Mouse (Mus musculus) intestine, embryonic 16.5 days (tissue): ENCODE measurements around the gene Ubr1. TPM values are rescaled to one million over a fixed set of nuclear protein-coding genes. Genes with fewer than 3 reads are reported as not detected.
A peak's percentile ranks its signal among the peaks of the same experiment; 100 is the strongest.
"Not testable (repeated sequence)": the region's sequence is repeated elsewhere in the genome, so short reads cannot be mapped to it uniquely, and the experiment has no call there.

ENCODE experiments used
- ATAC-seq: fragments of 200-750 bp; cut with Nextera tagmentation; 2 replicates; pipeline ENCODE4 v1.8.0; 2017; ENCODE audit warnings: moderate TSS enrichment, moderate library complexity
- H3K27ac ChIP-seq: fragments of 300-500 bp; sonication (generic); 2 replicates; pipeline ENCODE4 v1.5.1; 2014; ENCODE audit warnings: mild to moderate bottlenecking, low read length
- H3K27me3 ChIP-seq: fragments of 300-500 bp; sonication (generic); replicated peaks from 2 replicates; pipeline ENCODE4 v1.6.1; 2014; ENCODE audit warnings: low read length, control low read depth, mixed read lengths; ENCODE audit not compliant: control insufficient read depth, insufficient read depth
- H3K36me3 ChIP-seq: fragments of 300-500 bp; sonication (generic); 2 replicates; pipeline ENCODE4 v1.6.1; 2014; ENCODE audit warnings: low read length, control low read depth; ENCODE audit not compliant: control insufficient read depth, insufficient read depth
- H3K4me1 ChIP-seq: fragments of 300-500 bp; sonication (generic); 2 replicates; pipeline ENCODE4 v1.6.1; 2014; ENCODE audit warnings: low read length, control low read depth, mixed read lengths; ENCODE audit not compliant: control insufficient read depth, insufficient read depth
- H3K4me2 ChIP-seq: fragments of 300-500 bp; sonication (generic); 2 replicates; pipeline ENCODE4 v1.6.1; 2014; ENCODE audit warnings: low read depth, low read length, control low read depth
- H3K4me3 ChIP-seq: fragments of 300-500 bp; sonication (generic); 2 replicates; pipeline ENCODE4 v1.5.1; 2014; ENCODE audit warnings: mild to moderate bottlenecking, low read length
- H3K9ac ChIP-seq: fragments of 300-500 bp; sonication (generic); 2 replicates; pipeline ENCODE4 v1.6.1; 2014; ENCODE audit warnings: low read depth, low read length
- H3K9me3 ChIP-seq: fragments of 300-500 bp; sonication (generic); 2 replicates; pipeline ENCODE4 v1.6.1; 2016; ENCODE audit warnings: low read length, control low read depth; ENCODE audit not compliant: control insufficient read depth
- WGBS: fragments of 180-500 bp; shearing (Covaris S2); extraction: QIAGEN DNeasy Blood & Tissue Kit; methylation state at CpG from one replicate; pipeline ENCODE4 v1.1.7; 2014; 5-methylcytosine and 5-hydroxymethylcytosine counted together
- polyA plus RNA-seq: library from polyadenylated mRNA; unstranded; fragments of >200 nt; fragmentation: Nextera tagmentation; extraction: Ambion mirVana; gene quantifications from 2 replicates; pipeline ENCODE4 v1.2.1, GENCODE M21; 2015

Gene Ubr1
- polyA plus RNA-seq, 1 experiment from 2014 or later, result 16.2 TPM

DNA sequence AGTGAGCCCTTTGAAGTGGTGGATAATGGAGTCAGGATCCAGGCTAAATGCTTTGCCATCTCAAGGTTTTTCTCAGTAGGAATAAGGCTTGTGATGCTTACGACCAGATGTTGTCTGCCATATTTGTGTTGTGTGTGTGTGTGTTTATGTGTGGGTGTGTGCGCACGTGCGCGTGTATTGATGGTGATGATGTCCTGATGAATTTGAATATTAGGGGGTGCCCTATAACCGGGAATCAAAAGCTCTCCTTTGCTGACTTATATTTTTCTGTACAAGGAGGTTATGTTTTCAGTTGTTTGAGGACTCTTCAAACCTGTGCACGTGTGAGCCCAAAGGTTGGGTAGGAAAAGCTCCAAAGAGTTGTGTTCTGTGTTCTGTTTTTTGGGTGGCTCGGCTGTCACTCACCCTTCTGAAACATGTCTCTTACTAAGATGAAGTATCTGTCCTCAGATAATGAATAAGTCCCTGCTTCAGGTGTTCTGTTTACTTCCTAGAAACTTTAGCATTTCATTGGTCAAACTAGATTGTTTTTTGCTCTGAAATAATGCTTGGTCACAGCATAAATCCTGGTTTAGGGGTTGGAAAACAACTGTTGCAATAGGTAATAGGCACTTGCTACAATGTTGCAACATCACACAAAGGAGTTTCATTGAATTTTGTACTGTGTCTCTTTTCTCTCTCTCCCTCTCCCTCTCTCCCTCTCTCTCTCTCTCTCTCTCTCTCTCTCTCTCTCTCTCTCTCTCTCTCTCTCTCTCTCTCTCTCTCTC lies 7.6 kb upstream of the Ubr1 start:
- no peaks in the 10 kb centered on the region for H3K9me3 ChIP-seq
- 78% methylated on average over 8 of the region's 8 CpGs for WGBS
- H3K4me1 ChIP-seq, result peaks cover under 1% of the 10 kb centered on the region; the same call in 1 of the 2 replicates
- peak overlapping the region; percentile 74 for H3K4me2 ChIP-seq
- H3K36me3 ChIP-seq, result no peaks in the 10 kb centered on the region
- peak overlapping the region; percentile 87 for H3K9ac ChIP-seq
- no peak for ATAC-seq
- H3K27me3 ChIP-seq, result no peaks in the 10 kb centered on the region
- H3K4me3 ChIP-seq, result peak overlapping the region; percentile 66
- no peak overlapping the region; the same call in 1 of the 2 replicates for H3K27ac ChIP-seq

DNA sequence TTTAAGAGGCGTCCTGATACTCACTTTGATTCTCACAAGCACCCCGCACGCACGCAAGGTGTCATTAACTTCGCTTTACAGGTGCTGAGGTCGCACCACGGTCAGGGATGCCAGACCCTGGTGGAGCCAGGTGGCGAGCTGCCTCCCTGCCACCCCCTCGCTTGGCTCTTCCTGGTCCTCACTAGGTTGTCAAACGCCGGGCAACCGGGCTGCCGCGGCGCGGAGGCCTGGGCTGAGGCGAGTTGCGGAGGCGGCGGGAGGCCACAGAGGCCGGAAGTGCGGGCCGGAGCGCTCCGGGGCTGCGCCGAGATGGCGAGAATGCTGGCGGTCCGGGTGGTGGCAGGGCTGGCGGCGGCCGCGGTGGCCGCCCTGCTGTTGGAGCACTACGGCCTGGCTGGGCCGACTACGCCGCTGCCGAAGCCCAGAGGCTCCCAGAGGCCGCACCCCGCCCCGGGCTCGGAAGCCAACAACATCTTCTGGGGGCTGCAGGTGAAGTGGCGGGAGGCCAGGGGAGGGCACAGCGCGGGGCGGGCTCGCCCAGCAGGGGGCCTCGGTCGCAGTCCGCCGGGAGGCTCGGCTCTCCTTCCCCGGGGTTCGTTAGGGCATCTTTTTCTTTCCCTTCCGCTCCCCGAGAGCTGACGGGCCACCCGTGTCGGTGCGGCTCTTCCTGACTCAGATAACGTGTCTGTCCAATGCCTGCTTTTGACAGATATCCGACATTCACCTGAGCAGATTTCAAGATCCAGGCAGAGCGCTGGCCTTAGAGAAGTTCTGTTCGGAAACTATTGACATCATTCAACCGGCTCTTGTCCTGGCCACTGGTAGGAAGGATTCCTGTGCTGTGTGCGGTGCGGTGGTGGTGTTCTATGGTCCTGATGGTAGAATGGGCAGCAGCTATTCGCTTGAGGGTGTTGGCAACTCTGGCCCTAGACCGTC lies 6.7 kb upstream of the Ubr1 start, which contains the start of gene Tmem62:
Gene Tmem62, plus strand, starts transcription at position 28 of the 936 bp plus-strand sequence.
- H3K36me3 ChIP-seq, result no peaks in the 10 kb centered on the region
- H3K9ac ChIP-seq, result peak within 1 kb of the TSS; percentile 87
- ATAC-seq, result peak; percentile 92
- no peaks in the 10 kb centered on the region for H3K9me3 ChIP-seq
- peak within 1 kb of the TSS; percentile 74 for H3K27ac ChIP-seq
- WGBS, result 2% methylated on average over 63 of the region's 71 CpGs
- peaks cover 3% of the 10 kb centered on the region; the same call in 1 of the 2 replicates for H3K4me1 ChIP-seq
- 0 out of 2 replicates have a peak, but pooled peaks cover 2% of the 10 kb centered on the region for H3K27me3 ChIP-seq
- peak within 1 kb of the TSS; percentile 66 for H3K4me3 ChIP-seq
- H3K4me2 ChIP-seq, result peak within 1 kb of the TSS; percentile 74

DNA sequence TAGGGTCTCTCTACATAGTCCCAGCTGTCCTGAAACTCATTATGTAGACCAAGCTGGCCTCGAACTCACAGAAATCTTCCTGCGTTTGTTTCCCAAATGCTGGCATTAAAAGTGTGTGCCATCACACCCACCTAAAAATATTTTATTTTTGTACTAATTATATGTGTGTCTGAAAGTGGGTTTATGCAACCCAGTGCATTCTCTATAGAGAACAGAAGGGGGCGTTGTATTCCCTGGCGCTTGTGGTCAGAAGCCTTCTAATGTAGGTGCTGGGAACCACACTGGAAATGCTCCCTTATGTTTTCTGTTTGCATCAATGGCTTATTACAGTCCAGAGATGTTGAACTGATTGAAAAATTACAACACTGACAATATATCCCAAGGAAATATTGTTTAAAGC lies 5.8 kb upstream of the Ubr1 start:
- Histone ChIP-seq H3K27me3 (0 out of 2 replicates have a peak, but pooled peaks cover 2% of the 10 kb centered on the region), H3K36me3 (no peaks in the 10 kb centered on the region), H3K4me3 (no peak overlapping the region), H3K4me1 (peaks cover 3% of the 10 kb centered on the region; the same call in 1 of the 2 replicates), H3K27ac (no peak overlapping the region), H3K9me3 (no peaks in the 10 kb centered on the region), H3K9ac (no peak overlapping the region), H3K4me2 (0 out of 2 replicates have a peak overlapping the region, but pooled peaks have one; percentile 74)
- no peak for ATAC-seq
- 52% methylated on average over 4 of the region's 4 CpGs for WGBS

DNA sequence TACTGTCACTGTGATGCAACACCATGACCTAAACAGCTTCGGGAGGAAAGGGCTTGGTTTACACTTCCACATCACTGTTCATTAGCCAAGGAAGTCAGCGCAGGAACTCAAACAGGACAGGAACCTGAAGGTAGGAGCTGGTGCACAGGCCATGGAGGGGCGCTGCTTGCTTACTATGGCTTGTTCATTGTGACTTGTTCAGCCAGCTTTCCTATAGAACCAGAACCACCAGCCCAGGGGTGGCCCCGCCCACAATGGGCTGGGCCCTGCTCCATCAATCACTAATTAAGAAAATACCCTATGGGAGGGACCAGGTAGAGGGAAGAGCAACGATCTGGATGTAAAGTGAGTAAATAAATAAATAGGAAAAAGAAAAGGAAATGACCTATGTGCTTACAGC lies 2.4 kb upstream of the Ubr1 start:
- 19% methylated on average over 5 of the region's 5 CpGs for WGBS
- 0 out of 2 replicates have a peak overlapping the region, but pooled peaks have one; percentile 16 for H3K4me2 ChIP-seq
- ATAC-seq, result no peak

DNA sequence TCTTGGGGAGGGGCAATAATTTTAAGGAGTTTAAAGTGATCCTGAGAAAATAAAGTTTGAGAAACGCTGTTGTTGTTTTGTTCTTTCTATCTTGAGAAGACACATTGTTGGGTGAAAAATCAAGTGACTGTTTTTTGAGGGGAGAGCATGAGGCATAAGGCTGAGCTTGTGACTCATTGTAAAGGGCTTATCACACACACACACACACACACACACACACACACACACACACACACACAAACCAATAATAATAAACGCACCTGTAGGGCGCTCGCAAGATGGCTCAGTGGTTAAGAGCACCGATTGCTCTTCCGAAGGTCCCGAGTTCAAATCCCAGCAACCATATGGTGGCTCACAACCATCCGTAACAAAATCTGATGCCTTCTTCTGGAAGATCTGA lies 1.7 kb upstream of the Ubr1 start:
- not testable (repeated sequence) for H3K27me3 ChIP-seq, H3K9me3 ChIP-seq, H3K36me3 ChIP-seq, H3K4me2 ChIP-seq, H3K9ac ChIP-seq, H3K4me3 ChIP-seq, ATAC-seq, H3K27ac ChIP-seq, H3K4me1 ChIP-seq
- WGBS, result 92% methylated on average over 8 of the region's 8 CpGs

More for the DNA sequence above, 2.4 kb upstream of the Ubr1 start:
- Histone ChIP-seq H3K4me3 (no peak overlapping the region), H3K9me3 (no peaks in the 10 kb centered on the region), H3K27ac (no peak overlapping the region), H3K27me3 (0 out of 2 replicates have a peak, but pooled peaks cover 2% of the 10 kb centered on the region), H3K4me1 (peaks cover 7% of the 10 kb centered on the region; the same call in 1 of the 2 replicates), H3K36me3 (no peaks in the 10 kb centered on the region), H3K9ac (no peak overlapping the region)

DNA sequence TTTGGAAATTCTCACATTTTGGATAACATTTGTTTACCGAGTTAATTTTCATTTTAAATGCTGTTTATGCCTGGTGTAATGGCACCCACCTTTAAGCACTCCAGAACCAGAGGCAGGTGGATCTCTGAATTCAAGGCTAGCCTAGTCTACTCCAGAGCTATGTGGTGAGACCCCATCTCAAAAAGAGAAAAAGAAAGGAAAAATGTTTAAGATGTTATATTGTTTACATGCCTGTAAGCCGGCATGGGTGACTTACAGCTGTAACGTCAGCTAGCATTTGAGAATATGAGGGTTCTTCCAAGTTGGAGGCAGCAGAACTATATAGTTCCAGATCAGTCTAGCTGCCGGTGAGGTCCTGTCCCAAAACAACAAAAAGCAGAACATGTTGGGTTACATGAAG lies 1.3 kb upstream of the Ubr1 start:
- no peak overlapping the region for H3K9ac ChIP-seq
- H3K27me3 ChIP-seq, result 0 out of 2 replicates have a peak, but pooled peaks cover 2% of the 10 kb centered on the region
- no peak overlapping the region for H3K4me3 ChIP-seq
- ATAC-seq, result no peak
- H3K9me3 ChIP-seq, result no peaks in the 10 kb centered on the region
- H3K4me1 ChIP-seq, result peaks cover 7% of the 10 kb centered on the region; the same call in 1 of the 2 replicates
- H3K36me3 ChIP-seq, result no peaks in the 10 kb centered on the region
- H3K27ac ChIP-seq, result no peak overlapping the region
- 89% methylated on average over 4 of the region's 4 CpGs for WGBS
- no peak overlapping the region for H3K4me2 ChIP-seq

DNA sequence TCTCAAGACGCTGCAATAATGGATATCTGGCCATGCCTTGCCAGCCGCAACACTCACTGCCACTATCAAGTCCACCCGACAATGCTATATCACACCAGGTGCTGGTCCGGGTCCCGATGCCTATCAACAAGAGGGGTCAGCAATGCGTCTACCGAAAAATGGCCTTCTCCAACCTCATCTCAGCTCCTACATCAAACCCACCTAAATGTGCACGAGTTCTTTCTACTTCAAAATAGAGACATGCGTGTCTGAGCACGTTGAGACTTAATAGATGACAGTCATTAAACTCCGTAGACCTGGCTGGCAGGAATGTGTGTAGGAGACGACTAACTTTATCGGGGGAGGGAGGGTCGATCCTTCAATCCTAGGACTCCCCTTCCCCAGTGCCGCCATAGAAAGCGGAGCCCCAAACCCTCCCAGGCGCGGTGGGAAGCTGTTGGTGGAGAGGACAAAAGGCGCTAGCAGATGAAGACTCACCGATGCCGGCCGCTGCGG lies 423 bp downstream of the Ubr1 start:
- Histone ChIP-seq H3K4me3 (peak overlapping the region; percentile 70), H3K36me3 (no peaks in the 10 kb centered on the region), H3K9me3 (no peaks in the 10 kb centered on the region), H3K9ac (peak overlapping the region; percentile 82), H3K27me3 (0 out of 2 replicates have a peak, but pooled peaks cover 2% of the 10 kb centered on the region), H3K4me2 (peak overlapping the region; percentile 73), H3K27ac (peak overlapping the region; percentile 38), H3K4me1 (peaks cover 7% of the 10 kb centered on the region; the same call in 1 of the 2 replicates)
- ATAC-seq, result peak; percentile 43
- under 1% methylated on average over 23 of the region's 23 CpGs for WGBS

DNA sequence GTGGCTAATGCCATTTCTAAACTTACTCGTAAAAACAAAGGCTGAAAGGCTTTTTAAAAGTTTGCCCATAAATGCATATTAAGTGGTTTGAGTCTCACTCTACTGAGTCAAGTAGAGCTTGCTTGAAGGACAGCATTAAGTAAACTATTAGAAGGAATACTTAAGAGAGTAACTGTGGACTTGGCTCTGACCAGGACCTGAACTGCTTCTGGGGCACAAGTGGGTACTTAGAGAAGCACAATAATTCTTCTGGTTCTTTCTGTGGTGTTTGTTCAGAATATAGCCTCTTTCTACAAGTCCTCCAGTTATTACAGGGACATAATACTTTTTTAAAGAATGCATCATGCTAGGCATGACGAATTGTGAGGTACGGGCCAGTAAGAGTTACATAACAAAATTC lies 5.0 kb downstream of the Ubr1 start:
- Histone ChIP-seq H3K4me3 (no peak overlapping the region), H3K4me1 (peaks cover 3% of the 10 kb centered on the region; the same call in 1 of the 2 replicates), H3K9ac (no peak overlapping the region), H3K9me3 (no peaks in the 10 kb centered on the region), H3K27me3 (no peaks in the 10 kb centered on the region), H3K4me2 (no peak overlapping the region), H3K27ac (no peak overlapping the region), H3K36me3 (no peaks in the 10 kb centered on the region)
- ATAC-seq, result no peak
- 94% methylated on average over 3 of the region's 3 CpGs for WGBS

DNA sequence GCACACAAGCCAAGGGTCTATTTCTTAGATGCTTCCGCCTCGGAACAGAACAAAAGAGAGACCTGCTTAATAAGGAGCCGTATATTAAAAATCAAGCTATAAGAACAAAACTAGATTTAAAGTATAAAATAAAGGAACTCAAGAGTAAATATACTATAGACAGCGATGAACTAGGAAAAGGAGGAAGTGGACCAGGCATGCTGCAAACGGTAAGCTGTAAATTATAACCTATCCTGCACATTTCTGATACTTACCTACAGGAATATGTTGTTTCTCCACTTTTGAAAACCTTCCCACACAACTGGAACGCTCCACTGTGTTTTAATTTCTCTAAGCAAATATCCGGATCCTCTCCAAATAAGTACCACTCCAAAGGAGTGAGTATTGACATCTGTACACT lies 7.4 kb downstream of the Ubr1 start:
- Histone ChIP-seq H3K4me3 (no peak overlapping the region), H3K36me3 (no peaks in the 10 kb centered on the region; the same call in 1 of the 2 replicates), H3K27ac (no peak overlapping the region), H3K9me3 (no peaks in the 10 kb centered on the region), H3K4me2 (no peak overlapping the region), H3K9ac (no peak overlapping the region), H3K27me3 (no peaks in the 10 kb centered on the region), H3K4me1 (no peaks in the 10 kb centered on the region)
- ATAC-seq, result no peak
- 92% methylated on average over 7 of the region's 7 CpGs for WGBS
